Mouse (Mus musculus): ENCODE results near the gene Timm8a2.
"Not testable (repeated sequence)": the region's sequence is repeated elsewhere in the genome, so short reads cannot be mapped to it uniquely, and the experiment has no call there.

The Timm8a2 gene

GRCm38 (mm10) chr14:122060642-122061041 lies 26.2 kb downstream of the Timm8a2 start:
- peak; percentile 81 to 90 for DNase-seq (ENCODE audit: low spot score in 2 of 2)

- DNase-seq (ENCODE audit: low spot score in 2 of 2), result no peak
Measured at GRCm38 (mm10) chr14:122061376-122061775, 26.9 kb downstream of the Timm8a2 start.

- DNase-seq (ENCODE audit: low spot score in 2 of 2), result peak in 1 of 2 experiments; percentile 40
Measured at GRCm38 (mm10) chr14:122062411-122063090, 28.1 kb downstream of the Timm8a2 start.

- DNase-seq (ENCODE audit: low spot score in 2 of 2), result peak; percentile 58 to 60
Measured at GRCm38 (mm10) chr14:122063599-122063998, 29.1 kb downstream of the Timm8a2 start.

- DNase-seq (ENCODE audit: low spot score in 2 of 2), result peak; percentile 68 to 80
Measured at GRCm38 (mm10) chr14:122064519-122064918, 30.0 kb downstream of the Timm8a2 start.

- peak in 1 of 2 experiments; percentile 38 for DNase-seq (ENCODE audit: low spot score in 2 of 2)
Measured at GRCm38 (mm10) chr14:122066243-122066642, 31.8 kb downstream of the Timm8a2 start.

- DNase-seq (ENCODE audit: low spot score in 2 of 2), result not testable (repeated sequence)
Measured at GRCm38 (mm10) chr14:122068036-122068435, 33.6 kb downstream of the Timm8a2 start.

GRCm38 (mm10) chr14:122068801-122069695 lies 34.6 kb downstream of the Timm8a2 start:
- no peak for DNase-seq (ENCODE audit: low spot score in 2 of 2)

- DNase-seq (ENCODE audit: low spot score in 2 of 2), result no peak
Measured at GRCm38 (mm10) chr14:122069948-122070347, 35.5 kb downstream of the Timm8a2 start.

GRCm38 (mm10) chr14:122073422-122073821 lies 38.9 kb downstream of the Timm8a2 start:
- DNase-seq (ENCODE audit: low spot score in 2 of 2), result peak; percentile 70 to 75

- no peak for DNase-seq (ENCODE audit: low spot score in 2 of 2)
Measured at GRCm38 (mm10) chr14:122074360-122074759, 39.9 kb downstream of the Timm8a2 start.

GRCm38 (mm10) chr14:122075485-122076200 lies 41.2 kb downstream of the Timm8a2 start:
- no peak for DNase-seq (ENCODE audit: low spot score in 2 of 2)

GRCm38 (mm10) chr14:122077017-122077416 lies 42.5 kb downstream of the Timm8a2 start:
- DNase-seq (ENCODE audit: low spot score in 2 of 2), result no peak

GRCm38 (mm10) chr14:122079428-122079827 lies 45.0 kb downstream of the Timm8a2 start:
- DNase-seq (ENCODE audit: low spot score in 2 of 2), result peak; percentile 55 to 82

- no peak for DNase-seq (ENCODE audit: low spot score in 2 of 2)
Measured at GRCm38 (mm10) chr14:122079921-122080320, 45.4 kb downstream of the Timm8a2 start.

GRCm38 (mm10) chr14:122081308-122081707 lies 46.8 kb downstream of the Timm8a2 start:
- DNase-seq (ENCODE audit: low spot score in 2 of 2), result no peak

- DNase-seq (ENCODE audit: low spot score in 2 of 2), result no peak
Measured at GRCm38 (mm10) chr14:122083499-122083898, 49.0 kb downstream of the Timm8a2 start.

- DNase-seq (ENCODE audit: low spot score in 2 of 2), result no peak
Measured at GRCm38 (mm10) chr14:122087956-122088355, 53.5 kb downstream of the Timm8a2 start.
